Mouse (Mus musculus) G1E (cell line): ENCODE data around the gene P4hb.

Experiments used
- CTCF ChIP-seq: IDR thresholded peaks from 2 replicates; pipeline ENCODE4 v1.5.1; 2012; ENCODE audit warnings: low read depth, low read length, inconsistent platforms, mixed read lengths
- GATA1 ChIP-seq: IDR thresholded peaks from 2 replicates; pipeline ENCODE4 v1.6.1; 2012; ENCODE audit warnings: borderline replicate concordance, low read length, inconsistent platforms, mixed read lengths
- POLR2AphosphoS5 ChIP-seq: IDR thresholded peaks from 2 replicates; pipeline ENCODE4 v1.6.1; 2012; ENCODE audit warnings: low read depth, low read length, inconsistent platforms; ENCODE audit not compliant: insufficient replicate concordance
- TAL1 ChIP-seq: conservative IDR thresholded peaks from 2 replicates; pipeline ENCODE4 v1.6.1; 2012; ENCODE audit warnings: low read depth, low read length, inconsistent platforms, mixed read lengths

DNA sequence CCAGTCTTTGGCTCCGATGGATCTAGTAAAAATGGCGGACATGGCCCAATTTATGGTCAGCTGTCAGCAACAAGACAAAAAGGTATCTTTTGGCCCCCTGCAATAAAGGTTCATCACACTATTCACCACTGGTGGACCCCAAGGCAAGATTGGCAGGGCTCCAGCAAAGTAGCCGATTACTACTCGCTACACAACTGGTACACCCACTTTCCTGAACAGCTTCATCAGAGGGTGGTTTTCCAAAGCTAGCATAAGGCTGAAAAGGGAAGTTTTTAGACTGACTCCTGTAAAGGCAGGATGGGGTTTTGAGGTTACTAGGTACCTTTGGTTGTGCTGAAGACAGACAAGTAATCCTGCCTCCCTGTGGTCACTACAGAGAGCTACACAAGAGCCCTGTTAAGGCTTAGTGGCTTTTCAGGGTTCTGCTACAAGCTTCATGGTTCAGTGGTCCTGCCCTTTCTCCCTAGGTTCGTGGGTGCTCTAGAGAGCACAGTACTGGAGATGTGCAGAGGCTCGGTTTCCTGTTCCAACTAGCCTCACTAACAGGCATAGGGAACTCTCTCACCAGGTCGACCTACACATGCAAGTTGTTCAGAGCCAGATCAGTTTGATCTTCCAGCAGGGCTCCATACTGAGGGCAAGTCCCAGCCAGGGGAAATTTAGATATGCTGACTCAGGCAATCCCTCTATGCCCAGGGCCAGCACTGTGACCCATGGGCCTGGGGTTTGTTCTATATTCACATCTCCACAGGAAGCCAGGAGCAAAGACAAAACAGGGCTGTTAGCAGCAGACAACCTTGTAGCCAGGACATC is 4.4 kb upstream of the P4hb start:
- TF ChIP-seq TAL1 (no peak), CTCF (no peak), GATA1 (no peak), POLR2AphosphoS5 (no peak; the same call in 1 of the 2 replicates)
